Mouse (Mus musculus) heart, adult 18-20 months (tissue): ENCODE measurements around the gene Pak6. TPM values are rescaled to one million over a fixed set of nuclear protein-coding genes. Genes with fewer than 3 reads are reported as not detected.

Source experiments
- DNase-seq, 2 experiments: peaks; one replicate each; pipeline ENCODE4 v3.0.0; 2021 to 2022; ENCODE audit warnings: mixed read lengths in 1 of 2
- total RNA-seq, 2 experiments: library from RNA; stranded (reverse); gene quantifications; 2 replicates each; pipeline ENCODE4 v1.2.3; 2021

Pak6 gene
- total RNA-seq, 2 experiments from 2014 or later = 9.0 to 9.3 TPM

DNA sequence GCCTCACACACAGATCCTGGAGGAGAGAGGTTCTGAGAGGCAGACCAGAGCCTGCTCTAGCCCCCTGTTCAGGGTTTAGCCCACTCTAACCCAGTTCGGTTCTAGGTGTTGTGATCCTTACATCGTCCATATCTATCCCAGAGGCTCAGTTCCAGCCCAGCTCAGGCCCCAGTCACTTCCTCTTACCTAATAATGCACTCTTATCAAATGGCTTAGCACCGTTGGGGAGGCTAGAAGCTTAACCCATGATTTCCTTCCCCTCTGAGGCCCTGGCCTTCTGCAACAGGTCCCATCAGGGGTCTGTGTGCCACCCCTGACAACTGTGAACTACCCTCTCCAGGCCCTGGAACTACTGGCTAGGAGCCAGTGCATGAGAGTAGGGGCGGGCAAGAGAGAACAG lies 66.1 kb downstream of the Pak6 start:
- no peak for DNase-seq

DNA sequence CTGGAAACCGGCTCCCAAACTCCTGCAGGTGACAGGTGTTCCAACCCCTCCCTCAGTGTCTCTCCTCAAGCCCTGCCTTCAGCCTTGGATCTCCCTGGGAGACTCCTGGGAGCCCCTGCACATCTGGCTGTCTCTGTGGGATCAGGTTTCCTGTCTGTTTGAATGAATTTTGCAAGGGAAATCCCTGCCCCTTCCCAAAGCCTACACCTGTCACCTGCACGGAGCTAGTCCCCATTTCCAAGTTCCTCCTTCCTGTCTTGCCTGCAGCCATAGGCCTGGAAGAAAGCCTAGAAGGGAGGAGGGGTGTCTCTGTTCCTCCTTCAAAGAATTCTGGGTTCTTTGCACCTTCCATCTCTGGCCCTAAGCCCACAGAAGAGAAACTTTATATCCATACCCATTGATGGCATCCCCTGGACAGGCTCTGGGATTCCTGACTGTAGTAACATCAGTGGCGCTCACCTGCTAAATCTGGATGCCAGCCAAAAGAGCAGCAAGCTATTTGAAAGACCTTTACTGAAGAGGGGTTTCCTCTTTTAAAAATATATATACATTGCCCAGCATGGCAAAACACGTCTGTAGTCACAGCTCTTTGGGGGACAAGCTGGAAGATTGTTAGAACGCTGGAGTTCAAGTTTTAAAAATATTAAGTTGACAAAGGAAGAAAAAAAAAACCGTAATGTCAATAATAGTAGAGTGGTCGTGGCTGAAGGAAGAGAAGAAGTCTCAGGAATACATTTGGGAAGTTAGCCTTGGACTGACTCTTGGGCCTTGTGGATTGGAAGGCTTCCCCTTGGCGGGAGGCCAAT lies 66.9 kb downstream of the Pak6 start:
- DNase-seq = no peak

DNA sequence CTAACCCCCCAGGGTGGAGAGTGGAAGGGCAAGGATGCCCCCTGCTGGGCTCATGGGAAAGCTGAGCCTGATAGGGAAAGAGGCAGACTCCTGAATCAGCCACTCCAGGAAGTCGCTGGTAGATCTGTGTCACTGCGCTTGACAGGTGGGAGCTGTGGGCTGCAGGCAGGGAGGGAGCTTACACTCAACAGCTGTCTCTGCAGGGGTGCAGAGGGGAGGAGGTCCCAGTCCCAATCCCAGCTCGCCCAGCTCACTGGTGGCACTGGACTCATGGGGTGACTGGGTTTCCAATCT lies 67.5 kb downstream of the Pak6 start:
- DNase-seq = peak; percentile 66 to 82

DNA sequence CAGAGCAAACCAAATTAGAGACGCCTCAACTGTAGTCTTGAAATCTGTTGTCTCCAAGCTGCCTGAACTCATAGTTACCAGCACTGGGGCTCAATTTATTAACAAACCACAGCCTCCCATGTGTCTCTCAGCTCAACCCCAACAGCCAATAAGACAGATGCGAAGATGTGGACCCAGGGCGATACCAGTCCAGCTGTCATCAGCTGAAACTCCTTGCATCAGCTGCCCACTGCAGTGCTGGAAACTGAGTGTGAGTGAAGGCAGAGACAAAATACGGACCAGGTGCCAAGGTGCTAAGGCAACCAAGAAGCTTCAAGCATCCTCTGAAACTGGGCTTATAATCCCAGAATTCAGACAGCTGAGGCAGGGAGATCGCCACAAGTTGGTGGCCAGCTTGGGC lies 68.9 kb downstream of the Pak6 start:
- DNase-seq = no peak

DNA sequence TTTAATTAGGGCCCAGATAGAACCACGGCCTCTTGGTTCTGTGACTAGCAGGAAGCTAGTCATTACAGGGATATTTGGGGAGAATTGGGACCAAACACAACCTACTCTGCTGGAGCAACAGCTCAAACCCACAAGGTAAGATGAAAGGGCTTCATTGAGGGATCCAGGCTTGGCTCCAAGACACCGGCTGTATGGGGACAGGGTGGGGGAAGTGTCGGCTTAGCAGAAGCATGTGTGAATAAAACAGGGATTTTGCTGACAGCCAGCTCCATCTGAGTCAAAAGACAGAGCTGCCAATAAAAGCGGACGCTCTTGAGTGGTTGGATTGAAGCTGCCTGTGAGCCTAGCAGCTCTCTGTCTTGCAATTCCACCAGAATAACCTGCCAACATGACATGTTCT lies 70.2 kb downstream of the Pak6 start:
- DNase-seq = no peak

DNA sequence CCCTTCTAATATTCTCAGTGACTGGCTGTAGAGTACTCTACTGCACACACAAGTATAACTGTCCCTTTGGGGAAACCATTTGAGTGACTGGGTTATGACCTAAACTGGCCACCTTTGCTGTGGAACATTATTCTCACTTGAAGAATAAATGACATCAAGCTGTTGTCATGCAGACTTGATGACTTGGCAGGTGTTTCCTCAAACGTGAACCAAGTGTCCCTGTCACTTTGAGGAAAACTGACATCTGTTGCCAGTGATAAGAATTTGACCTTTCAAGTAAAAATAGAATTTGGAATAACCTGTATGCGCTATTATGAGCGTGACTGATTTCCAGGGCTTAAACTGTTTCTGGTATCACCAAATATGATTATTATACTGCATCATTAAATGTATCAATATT lies 77.2 kb downstream of the Pak6 start:
- peak in 1 of 2 experiments; percentile 22 for DNase-seq

DNA sequence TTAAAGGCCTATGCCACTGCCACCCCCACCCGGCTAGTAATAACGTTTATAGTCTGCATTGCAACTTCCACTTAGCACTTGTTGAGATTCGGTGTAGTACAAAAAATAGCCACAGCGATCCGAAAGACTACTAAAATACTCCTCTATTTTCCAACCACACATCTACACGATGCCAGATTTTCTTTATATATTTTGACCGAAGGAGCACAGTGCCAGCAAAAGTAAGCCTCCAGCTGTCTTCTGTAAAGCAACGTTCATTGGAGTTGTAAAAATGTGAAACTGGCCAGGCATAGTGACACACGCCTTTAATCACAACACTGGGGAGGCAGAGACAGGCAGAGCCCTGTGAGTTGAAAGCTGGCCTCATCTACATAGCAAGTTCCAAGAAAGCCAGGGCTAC lies 78.1 kb downstream of the Pak6 start:
- DNase-seq = no peak

DNA sequence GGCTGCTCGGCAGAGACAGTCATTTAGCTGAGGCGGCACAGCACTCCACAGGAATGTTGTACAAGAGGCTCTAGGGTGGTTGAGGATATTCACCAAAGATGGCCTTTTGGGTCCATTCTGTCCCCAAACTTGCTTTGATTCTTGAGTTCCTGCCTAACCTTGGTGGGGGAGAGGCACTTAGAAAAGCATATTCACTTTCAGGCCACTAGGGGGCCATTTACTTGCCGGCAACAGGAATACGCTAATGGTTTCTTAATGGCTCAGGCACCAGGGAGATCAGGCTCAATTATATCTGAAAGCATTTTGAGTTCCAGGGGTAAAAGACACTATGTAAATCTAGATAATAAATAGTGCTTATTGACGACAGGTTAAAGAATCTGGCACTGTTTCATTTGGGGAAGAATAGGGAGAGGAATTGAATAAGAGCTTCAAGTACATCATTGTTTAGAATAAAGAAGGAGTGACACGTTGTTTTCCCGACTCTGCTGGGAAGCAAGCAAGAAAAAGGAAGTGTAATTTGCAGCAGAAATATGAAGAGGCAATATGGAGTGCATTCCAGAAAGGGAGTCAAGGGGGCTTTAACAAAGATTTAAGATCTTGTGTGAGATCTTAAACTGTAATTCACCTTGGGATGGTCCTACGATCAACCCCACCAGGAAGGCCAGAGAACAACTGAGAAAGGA lies 80.3 kb downstream of the Pak6 start:
- peak; percentile 67 to 69 for DNase-seq

DNA sequence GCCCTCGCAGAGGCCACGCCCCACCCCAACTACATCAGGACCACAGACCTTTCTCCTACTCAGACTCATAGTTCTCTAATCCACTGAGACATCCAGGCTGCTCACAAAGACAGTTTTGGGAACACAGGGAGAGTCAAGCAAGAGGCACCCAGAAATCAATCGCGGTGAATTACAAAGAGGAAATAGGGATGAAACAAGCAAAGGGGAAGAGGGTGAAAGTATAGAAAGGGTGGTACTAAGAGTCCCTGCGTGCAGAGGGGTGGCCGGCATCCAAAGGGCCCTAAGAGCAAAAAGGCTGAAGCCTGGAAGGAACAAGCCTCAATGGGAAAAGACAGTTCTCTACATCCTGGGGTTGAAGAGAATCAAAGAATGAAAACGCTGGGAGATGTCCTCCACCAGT lies 81.5 kb downstream of the Pak6 start:
- DNase-seq = no peak

DNA sequence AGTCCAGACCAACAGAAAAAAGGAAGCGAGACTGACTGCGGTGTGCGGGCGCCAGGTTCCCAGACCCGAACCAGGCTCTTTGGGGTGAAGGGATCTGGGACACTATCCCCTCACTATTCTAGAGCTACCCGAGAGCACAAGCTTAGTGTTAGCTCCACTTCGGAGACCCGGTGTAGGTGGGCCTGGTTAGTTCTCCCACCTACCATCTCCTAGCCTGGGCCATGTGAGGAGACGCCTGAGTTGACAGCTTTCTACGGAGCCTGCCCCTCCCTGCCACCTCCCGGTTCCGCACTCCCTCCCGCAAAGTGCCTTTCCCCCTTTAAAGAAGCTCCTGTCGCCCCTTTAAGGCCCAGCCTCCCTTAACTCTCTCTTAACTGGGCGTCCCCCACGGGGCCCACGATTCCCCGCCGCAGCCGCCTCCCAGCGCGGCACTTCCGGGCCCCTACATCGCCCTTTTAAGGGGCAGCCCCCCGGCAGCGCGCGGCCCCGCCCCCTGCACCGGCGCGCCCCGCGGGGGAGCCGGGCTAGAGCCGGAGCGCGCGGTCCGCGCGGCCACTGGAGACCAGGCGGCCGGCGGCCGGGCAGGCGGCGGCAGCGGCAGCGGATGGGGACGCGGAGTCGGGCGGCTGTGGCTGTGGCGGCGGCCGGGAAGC lies 82.3 kb downstream of the Pak6 start, which contains the start of gene Inafm2:
Gene Inafm2, plus strand, starts transcription at position 527 of the 653 bp plus-strand sequence.
- DNase-seq = peak; percentile 92 to 97

DNA sequence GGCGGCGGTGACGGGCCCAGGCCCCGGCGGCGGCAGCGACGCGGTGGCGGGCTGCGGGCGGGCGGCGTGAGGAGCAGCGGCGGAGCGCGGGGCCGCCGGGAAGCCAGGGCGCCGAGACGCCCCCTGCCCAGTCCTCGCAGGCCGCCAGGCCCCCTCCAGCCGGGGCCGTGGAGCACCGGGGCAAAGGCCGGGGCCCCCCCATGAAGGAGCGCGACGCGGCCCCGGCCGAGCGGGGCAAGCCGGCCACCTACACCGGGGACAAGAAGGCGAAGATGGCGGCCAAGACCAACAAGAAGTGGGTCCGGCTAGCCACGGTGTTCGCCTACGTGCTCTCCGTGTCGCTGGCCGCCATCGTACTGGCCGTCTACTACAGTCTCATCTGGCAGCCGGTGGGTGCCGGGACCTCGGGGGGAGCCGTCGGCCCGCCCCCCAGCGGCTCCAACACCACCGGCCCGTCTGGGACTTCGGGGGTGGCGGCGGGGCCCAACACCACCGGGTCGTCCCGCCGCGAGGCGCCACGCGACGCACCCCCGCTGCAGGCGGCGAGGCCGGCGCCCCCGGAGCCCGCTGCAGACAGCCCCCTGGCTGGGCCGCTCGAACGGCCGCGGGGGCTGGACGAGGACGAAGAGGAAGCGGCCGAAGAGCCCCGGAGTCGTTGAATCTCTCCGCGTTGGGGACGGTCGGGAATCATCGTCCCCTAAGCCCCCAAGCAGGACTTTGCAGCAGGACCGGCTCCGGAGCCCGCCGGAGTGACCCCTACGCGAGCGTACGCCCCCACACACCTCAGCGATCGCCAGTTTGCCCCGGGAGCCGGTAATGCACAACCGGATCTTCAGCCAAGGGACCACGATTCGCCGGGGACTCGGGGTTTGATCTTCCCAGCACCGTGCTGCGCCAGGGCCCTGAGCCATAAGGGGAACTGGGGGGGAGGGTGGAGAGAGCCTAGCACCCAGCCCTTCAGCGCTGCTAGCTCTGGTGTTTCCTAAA lies 83.1 kb downstream of the Pak6 start:
- DNase-seq = peak; percentile 35 to 62

DNA sequence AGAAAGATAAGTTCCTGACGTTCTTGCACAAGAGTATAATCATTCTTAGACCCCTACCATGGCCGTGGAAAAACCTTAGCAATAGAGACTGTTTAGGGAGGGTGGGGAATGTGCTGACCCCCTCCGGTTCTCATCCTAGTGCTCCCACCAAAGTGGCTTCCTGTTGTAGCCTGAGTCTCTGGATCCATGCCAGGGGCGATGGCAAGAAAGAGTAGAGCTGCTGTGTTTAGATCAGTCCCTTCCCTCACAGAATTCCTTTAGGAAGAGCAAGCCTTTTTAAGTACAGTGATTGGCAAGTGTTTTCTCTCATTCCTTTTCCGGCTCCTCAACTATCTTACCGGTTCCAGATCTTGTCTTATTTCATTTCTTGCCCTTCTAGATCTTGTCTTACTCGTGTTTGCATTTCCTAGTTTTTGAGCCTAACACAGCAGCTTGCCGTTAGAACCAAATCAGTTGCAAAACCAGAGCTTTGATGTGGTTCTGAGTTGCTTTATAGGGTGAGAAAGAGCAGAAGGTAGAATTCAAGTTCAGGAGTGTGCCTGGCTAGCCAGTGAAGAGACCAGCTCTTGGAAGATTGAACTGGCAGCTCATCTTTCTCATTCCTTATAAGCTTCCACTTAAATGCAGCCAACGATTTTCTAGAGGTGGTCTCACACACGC lies 84.3 kb downstream of the Pak6 start:
- DNase-seq = peak; percentile 55 to 71

Other genes starting within 250 kb of the Pak6 start
- gene Srp14, start 183.6 kb upstream of the Pak6 start, total RNA-seq = 100 to 1,000 TPM; 131 to 136 TPM
- gene Bmf, start 113.6 kb upstream of the Pak6 start, total RNA-seq = 1 to 10 TPM; 5.2 to 5.4 TPM
- gene Bub1b, start 65.1 kb upstream of the Pak6 start, total RNA-seq = 1 to 10 TPM in 1 of 2 experiments, under 1 TPM in 1; 0.82 to 1.8 TPM
- gene Ankrd63, start 40.7 kb downstream of the Pak6 start, total RNA-seq = 1 to 10 TPM; 1.1 to 1.3 TPM
- gene Plcb2, start 65.1 kb downstream of the Pak6 start, total RNA-seq = 1 to 10 TPM; 1.4 to 2.6 TPM
- gene Inafm2, start 82.5 kb downstream of the Pak6 start, total RNA-seq = 10 to 100 TPM; 31.3 to 35.1 TPM
- gene Ccdc9b, start 99.4 kb downstream of the Pak6 start, total RNA-seq = 10 to 100 TPM; 20.8 to 25.7 TPM
- not detected for gene Phgr1, start 109.5 kb downstream of the Pak6 start, total RNA-seq
- gene Disp2, start 116.4 kb downstream of the Pak6 start, total RNA-seq = under 1 TPM in 1 of 2 experiments, not detected in 1; 0.07 TPM
- 1 to 10 TPM in 1 of 2 experiments, under 1 TPM in 1; 0.85 to 1.6 TPM for gene Knstrn, start 150.7 kb downstream of the Pak6 start, total RNA-seq
- 100 to 1,000 TPM; 410 to 473 TPM for gene Ivd, start 198.7 kb downstream of the Pak6 start, total RNA-seq
- 10 to 100 TPM; 17.5 to 18.6 TPM for gene Bahd1, start 237.1 kb downstream of the Pak6 start, total RNA-seq